Mouse (Mus musculus): ENCODE results near the gene Tec.

DNA sequence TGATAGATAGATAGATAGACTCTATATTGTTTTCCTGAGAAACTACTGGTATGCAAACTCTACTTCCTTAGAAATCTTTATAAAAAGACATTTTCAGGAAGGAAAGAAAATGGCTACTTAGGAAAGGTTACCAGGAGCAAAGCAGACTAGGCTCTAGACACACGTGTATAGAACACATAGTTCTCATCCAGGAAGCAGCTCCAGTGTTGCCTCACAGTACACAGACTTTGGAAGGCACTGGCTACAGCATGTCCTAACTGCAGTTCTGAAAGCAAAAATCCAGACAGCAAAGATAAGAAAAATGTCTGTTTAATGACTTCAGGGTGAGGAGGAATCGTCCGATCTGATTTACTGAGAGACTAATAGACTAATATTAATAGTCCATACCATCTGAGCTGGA lies 41.8 kb downstream of the Tec start:
- TF ChIP-seq CTCF (IDR thresholded peaks at IDR 0.05; ENCODE audit: low read depth, low read length) (no peak), POLR2A (IDR thresholded peaks at IDR 0.05; ENCODE audit: extremely low read depth, insufficient read depth, low read length) (no peak)
